Mouse (Mus musculus): ENCODE results near the gene Tmem266.

- TF ChIP-seq CTCF (IDR thresholded peaks at IDR 0.05; ENCODE audit: low read depth, low read length), result no peak
- no peak for TF ChIP-seq POLR2A (IDR thresholded peaks at IDR 0.05; ENCODE audit: borderline replicate concordance, low read depth, low read length)
Measured at GRCm38 (mm10) chr9:55361969-55362368, 35.3 kb downstream of the Tmem266 start.

Data from bone marrow macrophage, adult 2 months (primary cell).